Mouse (Mus musculus): ENCODE data around the gene Camkk2. TPM values are rescaled to one million over a fixed set of nuclear protein-coding genes. Genes with fewer than 3 reads are reported as not detected.

Camkk2 gene
- polyA plus RNA-seq, 1 experiment = 26.2 TPM

GRCm38 (mm10) chr5:122698041-122698700, 81.0 kb downstream of the Camkk2 start:
- Histone ChIP-seq H3K9ac (ENCODE audit: low read depth, poor library complexity, severe bottlenecking) (no peak overlapping the region), H3K36me3 (ENCODE audit: control insufficient read depth, insufficient read depth, low read length, poor library complexity, severe bottlenecking) (no peaks in the 10 kb centered on the region), H3K27me3 (ENCODE audit: control insufficient read depth, insufficient read depth, low read length, poor library complexity, severe bottlenecking) (no peaks in the 10 kb centered on the region), H3K4me3 (ENCODE audit: low read depth, low read length) (no peak overlapping the region), H3K27ac (ENCODE audit: insufficient read depth, low read length) (no peak overlapping the region), H3K4me1 (ENCODE audit: control insufficient read depth, insufficient read depth, low read length) (no peaks in the 10 kb centered on the region), H3K9me3 (replicated peaks; ENCODE audit: control insufficient read depth, insufficient read depth, low read length, poor library complexity, severe bottlenecking) (no peaks in the 10 kb centered on the region)
- TF ChIP-seq CTCF (IDR thresholded peaks at IDR 0.05; ENCODE audit: low read depth, low read length) = no peak
- TF ChIP-seq POLR2A (IDR thresholded peaks at IDR 0.05; ENCODE audit: insufficient read depth, low read length) = no peak
- TF ChIP-seq EP300 (IDR thresholded peaks at IDR 0.05; ENCODE audit: insufficient read depth, low read depth, low read length) = no peak

GRCm38 (mm10) chr5:122695516-122695915, 83.7 kb downstream of the Camkk2 start:
- peaks cover 2% of the 10 kb centered on the region for H3K4me1 ChIP-seq (ENCODE audit: control insufficient read depth, insufficient read depth, low read length)
- H3K27ac ChIP-seq (ENCODE audit: insufficient read depth, low read length) = no peak overlapping the region
- TF ChIP-seq EP300 (IDR thresholded peaks at IDR 0.05; ENCODE audit: insufficient read depth, low read depth, low read length) (no peak), CTCF (IDR thresholded peaks at IDR 0.05; ENCODE audit: low read depth, low read length) (no peak)
- no peak overlapping the region for H3K9ac ChIP-seq (ENCODE audit: low read depth, poor library complexity, severe bottlenecking)
- no peaks in the 10 kb centered on the region for H3K27me3 ChIP-seq (ENCODE audit: control insufficient read depth, insufficient read depth, low read length, poor library complexity, severe bottlenecking)
- no peaks in the 10 kb centered on the region for H3K36me3 ChIP-seq (ENCODE audit: control insufficient read depth, insufficient read depth, low read length, poor library complexity, severe bottlenecking)
- H3K4me3 ChIP-seq (ENCODE audit: low read depth, low read length) = no peak overlapping the region
- H3K9me3 ChIP-seq (replicated peaks; ENCODE audit: control insufficient read depth, insufficient read depth, low read length, poor library complexity, severe bottlenecking) = no peaks in the 10 kb centered on the region

- Histone ChIP-seq H3K9ac (ENCODE audit: low read depth, poor library complexity, severe bottlenecking) (no peak overlapping the region), H3K27ac (ENCODE audit: insufficient read depth, low read length) (no peak overlapping the region)
- TF ChIP-seq POLR2A (IDR thresholded peaks at IDR 0.05; ENCODE audit: insufficient read depth, low read length) = no peak
- no peak for TF ChIP-seq EP300 (IDR thresholded peaks at IDR 0.05; ENCODE audit: insufficient read depth, low read depth, low read length)
- no peak for TF ChIP-seq CTCF (IDR thresholded peaks at IDR 0.05; ENCODE audit: low read depth, low read length)
Observed at GRCm38 (mm10) chr5:122693431-122694207, 85.6 kb downstream of the Camkk2 start.

GRCm38 (mm10) chr5:122690486-122690885, 88.7 kb downstream of the Camkk2 start:
- H3K4me3 ChIP-seq (ENCODE audit: low read depth, low read length) = no peak overlapping the region
- no peak overlapping the region for H3K9ac ChIP-seq (ENCODE audit: low read depth, poor library complexity, severe bottlenecking)
- no peaks in the 10 kb centered on the region for H3K27me3 ChIP-seq (ENCODE audit: control insufficient read depth, insufficient read depth, low read length, poor library complexity, severe bottlenecking)
- 0 out of 2 replicates have a peak, but pooled peaks have one; percentile 43 for TF ChIP-seq EP300 (IDR thresholded peaks at IDR 0.05; ENCODE audit: insufficient read depth, low read depth, low read length)
- no peak for TF ChIP-seq CTCF (IDR thresholded peaks at IDR 0.05; ENCODE audit: low read depth, low read length)
- H3K9me3 ChIP-seq (replicated peaks; ENCODE audit: control insufficient read depth, insufficient read depth, low read length, poor library complexity, severe bottlenecking) = no peaks in the 10 kb centered on the region
- no peaks in the 10 kb centered on the region for H3K36me3 ChIP-seq (ENCODE audit: control insufficient read depth, insufficient read depth, low read length, poor library complexity, severe bottlenecking)
- no peak overlapping the region for H3K27ac ChIP-seq (ENCODE audit: insufficient read depth, low read length)
- peaks cover 2% of the 10 kb centered on the region for H3K4me1 ChIP-seq (ENCODE audit: control insufficient read depth, insufficient read depth, low read length)

More at GRCm38 (mm10) chr5:122693431-122694207, 85.6 kb downstream of the Camkk2 start:
- no peak overlapping the region for H3K4me3 ChIP-seq (ENCODE audit: low read depth, low read length)
- no peaks in the 10 kb centered on the region for H3K9me3 ChIP-seq (replicated peaks; ENCODE audit: control insufficient read depth, insufficient read depth, low read length, poor library complexity, severe bottlenecking)
- H3K4me1 ChIP-seq (ENCODE audit: control insufficient read depth, insufficient read depth, low read length) = peaks cover 2% of the 10 kb centered on the region
- no peaks in the 10 kb centered on the region for H3K27me3 ChIP-seq (ENCODE audit: control insufficient read depth, insufficient read depth, low read length, poor library complexity, severe bottlenecking)
- no peaks in the 10 kb centered on the region for H3K36me3 ChIP-seq (ENCODE audit: control insufficient read depth, insufficient read depth, low read length, poor library complexity, severe bottlenecking)

GRCm38 (mm10) chr5:122689153-122689552, 90.1 kb downstream of the Camkk2 start:
- Histone ChIP-seq H3K9me3 (replicated peaks; ENCODE audit: control insufficient read depth, insufficient read depth, low read length, poor library complexity, severe bottlenecking) (no peaks in the 10 kb centered on the region), H3K4me1 (ENCODE audit: control insufficient read depth, insufficient read depth, low read length) (peaks cover 2% of the 10 kb centered on the region), H3K9ac (ENCODE audit: low read depth, poor library complexity, severe bottlenecking) (no peak overlapping the region), H3K4me3 (ENCODE audit: low read depth, low read length) (no peak overlapping the region), H3K36me3 (ENCODE audit: control insufficient read depth, insufficient read depth, low read length, poor library complexity, severe bottlenecking) (no peaks in the 10 kb centered on the region), H3K27me3 (ENCODE audit: control insufficient read depth, insufficient read depth, low read length, poor library complexity, severe bottlenecking) (no peaks in the 10 kb centered on the region), H3K27ac (ENCODE audit: insufficient read depth, low read length) (no peak overlapping the region)
- no peak for TF ChIP-seq CTCF (IDR thresholded peaks at IDR 0.05; ENCODE audit: low read depth, low read length)

GRCm38 (mm10) chr5:122687391-122687790, 91.8 kb downstream of the Camkk2 start:
- Histone ChIP-seq H3K4me1 (ENCODE audit: control insufficient read depth, insufficient read depth, low read length) (peaks cover 1% of the 10 kb centered on the region), H3K9ac (ENCODE audit: low read depth, poor library complexity, severe bottlenecking) (no peak overlapping the region), H3K4me3 (ENCODE audit: low read depth, low read length) (no peak overlapping the region), H3K9me3 (replicated peaks; ENCODE audit: control insufficient read depth, insufficient read depth, low read length, poor library complexity, severe bottlenecking) (no peaks in the 10 kb centered on the region), H3K27ac (ENCODE audit: insufficient read depth, low read length) (no peak overlapping the region), H3K27me3 (ENCODE audit: control insufficient read depth, insufficient read depth, low read length, poor library complexity, severe bottlenecking) (no peaks in the 10 kb centered on the region), H3K36me3 (ENCODE audit: control insufficient read depth, insufficient read depth, low read length, poor library complexity, severe bottlenecking) (no peaks in the 10 kb centered on the region)
- TF ChIP-seq POLR2A (IDR thresholded peaks at IDR 0.05; ENCODE audit: insufficient read depth, low read length) (no peak), EP300 (IDR thresholded peaks at IDR 0.05; ENCODE audit: insufficient read depth, low read depth, low read length) (no peak), CTCF (IDR thresholded peaks at IDR 0.05; ENCODE audit: low read depth, low read length) (no peak)
